Mouse (Mus musculus): ENCODE results near the gene Gfra1. TPM values are rescaled to one million over a fixed set of nuclear protein-coding genes. Genes with fewer than 3 reads are reported as not detected.

The Gfra1 gene
- polyA plus RNA-seq, 1 experiment from 2014 or later = 6.3 TPM

GRCm38 (mm10) chr19:58406726-58407125 is 49.0 kb downstream of the Gfra1 start:
- Histone ChIP-seq H3K9me3 (peaks cover 6% of the 10 kb centered on the region; the same call in 1 of the 2 replicates), H3K36me3 (replicated peaks) (no peaks in the 10 kb centered on the region), H3K4me1 (no peaks in the 10 kb centered on the region), H3K4me3 (no peak overlapping the region), H3K27me3 (ENCODE audit: poor library complexity, severe bottlenecking) (no peaks in the 10 kb centered on the region), H3K27ac (no peak overlapping the region)
- DNase-seq (ENCODE audit: extremely low spot score, low spot score) = no peak

- Histone ChIP-seq H3K27me3 (ENCODE audit: poor library complexity, severe bottlenecking) (no peaks in the 10 kb centered on the region), H3K4me1 (peaks cover 15% of the 10 kb centered on the region), H3K4me3 (no peak overlapping the region), H3K9me3 (no peaks in the 10 kb centered on the region), H3K36me3 (replicated peaks) (no peaks in the 10 kb centered on the region), H3K27ac (no peak overlapping the region)
- WGBS = 92% methylated on average over 3 of the region's 3 CpGs
- DNase-seq (ENCODE audit: extremely low spot score, low spot score) = no peak
Measured at GRCm38 (mm10) chr19:58400224-58400623, 55.5 kb downstream of the Gfra1 start.

GRCm38 (mm10) chr19:58399166-58399565 is 56.5 kb downstream of the Gfra1 start:
- Histone ChIP-seq H3K9me3 (no peaks in the 10 kb centered on the region), H3K27ac (no peak overlapping the region), H3K27me3 (ENCODE audit: poor library complexity, severe bottlenecking) (no peaks in the 10 kb centered on the region), H3K36me3 (replicated peaks) (no peaks in the 10 kb centered on the region), H3K4me3 (no peak overlapping the region), H3K4me1 (peaks cover 15% of the 10 kb centered on the region)
- WGBS = 79% methylated on average over 6 of the region's 6 CpGs
- no peak for DNase-seq (ENCODE audit: extremely low spot score, low spot score)

GRCm38 (mm10) chr19:58396604-58396984 is 59.1 kb downstream of the Gfra1 start:
- no peaks in the 10 kb centered on the region for H3K36me3 ChIP-seq (replicated peaks)
- DNase-seq (ENCODE audit: extremely low spot score, low spot score) = no peak
- no peaks in the 10 kb centered on the region for H3K9me3 ChIP-seq
- H3K4me1 ChIP-seq = peaks cover 15% of the 10 kb centered on the region
- 82% methylated on average over 4 of the region's 4 CpGs for WGBS
- H3K27me3 ChIP-seq (ENCODE audit: poor library complexity, severe bottlenecking) = no peaks in the 10 kb centered on the region
- peak overlapping the region; percentile 84 for H3K27ac ChIP-seq
- no peak overlapping the region for H3K4me3 ChIP-seq

GRCm38 (mm10) chr19:58395785-58396603 is 59.7 kb downstream of the Gfra1 start:
- no peaks in the 10 kb centered on the region for H3K9me3 ChIP-seq
- no peak overlapping the region for H3K4me3 ChIP-seq
- peaks cover 15% of the 10 kb centered on the region for H3K4me1 ChIP-seq
- H3K27me3 ChIP-seq (ENCODE audit: poor library complexity, severe bottlenecking) = no peaks in the 10 kb centered on the region
- peak; percentile 43 for DNase-seq (ENCODE audit: extremely low spot score, low spot score)
- H3K36me3 ChIP-seq (replicated peaks) = no peaks in the 10 kb centered on the region
- peak overlapping the region; percentile 84 for H3K27ac ChIP-seq
- 54% methylated on average over 16 of the region's 16 CpGs for WGBS

GRCm38 (mm10) chr19:58393121-58393520 is 62.6 kb downstream of the Gfra1 start:
- Histone ChIP-seq H3K4me3 (no peak overlapping the region), H3K9me3 (no peaks in the 10 kb centered on the region), H3K27me3 (ENCODE audit: poor library complexity, severe bottlenecking) (no peaks in the 10 kb centered on the region), H3K36me3 (replicated peaks) (no peaks in the 10 kb centered on the region), H3K27ac (no peak overlapping the region), H3K4me1 (peaks cover 31% of the 10 kb centered on the region)
- no peak for DNase-seq (ENCODE audit: extremely low spot score, low spot score)
- 91% methylated on average over 7 of the region's 7 CpGs for WGBS

GRCm38 (mm10) chr19:58391796-58392195 is 63.9 kb downstream of the Gfra1 start:
- no peak for DNase-seq (ENCODE audit: extremely low spot score, low spot score)
- WGBS = 84% methylated on average over 5 of the region's 5 CpGs
- no peaks in the 10 kb centered on the region for H3K36me3 ChIP-seq (replicated peaks)
- no peak overlapping the region for H3K27ac ChIP-seq
- no peak overlapping the region for H3K4me3 ChIP-seq
- H3K4me1 ChIP-seq = peaks cover 30% of the 10 kb centered on the region
- no peaks in the 10 kb centered on the region for H3K9me3 ChIP-seq
- H3K27me3 ChIP-seq (ENCODE audit: poor library complexity, severe bottlenecking) = no peaks in the 10 kb centered on the region

GRCm38 (mm10) chr19:58389466-58389865 is 66.2 kb downstream of the Gfra1 start:
- no peak overlapping the region for H3K4me3 ChIP-seq
- H3K4me1 ChIP-seq = peaks cover 16% of the 10 kb centered on the region
- no peaks in the 10 kb centered on the region for H3K9me3 ChIP-seq
- no peak for DNase-seq (ENCODE audit: extremely low spot score, low spot score)
- WGBS = 93% methylated on average over 8 of the region's 8 CpGs
- no peaks in the 10 kb centered on the region for H3K27me3 ChIP-seq (ENCODE audit: poor library complexity, severe bottlenecking)
- no peaks in the 10 kb centered on the region for H3K36me3 ChIP-seq (replicated peaks)
- 0 out of 2 replicates have a peak overlapping the region, but pooled peaks have one; percentile 72 for H3K27ac ChIP-seq

GRCm38 (mm10) chr19:58388851-58389447 is 66.8 kb downstream of the Gfra1 start:
- H3K27me3 ChIP-seq (ENCODE audit: poor library complexity, severe bottlenecking) = no peaks in the 10 kb centered on the region
- H3K9me3 ChIP-seq = no peaks in the 10 kb centered on the region
- H3K4me1 ChIP-seq = peaks cover 16% of the 10 kb centered on the region
- DNase-seq (ENCODE audit: extremely low spot score, low spot score) = no peak
- H3K27ac ChIP-seq = peak overlapping the region; percentile 72
- H3K36me3 ChIP-seq (replicated peaks) = no peaks in the 10 kb centered on the region
- H3K4me3 ChIP-seq = no peak overlapping the region
- WGBS = 68% methylated on average over 18 of the region's 18 CpGs

- no peaks in the 10 kb centered on the region for H3K36me3 ChIP-seq (replicated peaks)
- WGBS = 68% methylated on average over 3 of the region's 3 CpGs
- no peaks in the 10 kb centered on the region for H3K9me3 ChIP-seq
- H3K4me3 ChIP-seq = no peak overlapping the region
- H3K4me1 ChIP-seq = peaks cover 12% of the 10 kb centered on the region
- no peak for DNase-seq (ENCODE audit: extremely low spot score, low spot score)
- H3K27me3 ChIP-seq (ENCODE audit: poor library complexity, severe bottlenecking) = no peaks in the 10 kb centered on the region
- no peak overlapping the region for H3K27ac ChIP-seq
Measured at GRCm38 (mm10) chr19:58383273-58383672, 72.4 kb downstream of the Gfra1 start.

GRCm38 (mm10) chr19:58382535-58382934 is 73.2 kb downstream of the Gfra1 start:
- H3K27ac ChIP-seq = no peak overlapping the region
- DNase-seq (ENCODE audit: extremely low spot score, low spot score) = no peak
- H3K4me3 ChIP-seq = no peak overlapping the region
- no peaks in the 10 kb centered on the region for H3K9me3 ChIP-seq
- no peaks in the 10 kb centered on the region for H3K36me3 ChIP-seq (replicated peaks)
- no peaks in the 10 kb centered on the region for H3K27me3 ChIP-seq (ENCODE audit: poor library complexity, severe bottlenecking)
- WGBS = 96% methylated on average over 7 of the region's 7 CpGs
- H3K4me1 ChIP-seq = peaks cover 10% of the 10 kb centered on the region

- no peak for DNase-seq (ENCODE audit: extremely low spot score, low spot score)
- WGBS = 91% methylated on average over 8 of the region's 8 CpGs
Measured at GRCm38 (mm10) chr19:58377969-58378368, 77.7 kb downstream of the Gfra1 start.

GRCm38 (mm10) chr19:58376675-58377102 is 79.0 kb downstream of the Gfra1 start:
- 79% methylated on average over 8 of the region's 8 CpGs for WGBS
- no peak for DNase-seq (ENCODE audit: extremely low spot score, low spot score)

More at GRCm38 (mm10) chr19:58377969-58378368, 77.7 kb downstream of the Gfra1 start:
- Histone ChIP-seq H3K4me3 (no peak overlapping the region), H3K36me3 (replicated peaks) (no peaks in the 10 kb centered on the region), H3K9me3 (no peaks in the 10 kb centered on the region), H3K27ac (no peak overlapping the region), H3K27me3 (ENCODE audit: poor library complexity, severe bottlenecking) (no peaks in the 10 kb centered on the region), H3K4me1 (peaks cover 18% of the 10 kb centered on the region)

More at GRCm38 (mm10) chr19:58376675-58377102, 79.0 kb downstream of the Gfra1 start:
- Histone ChIP-seq H3K27me3 (ENCODE audit: poor library complexity, severe bottlenecking) (0 out of 2 replicates have a peak, but pooled peaks cover 3% of the 10 kb centered on the region), H3K4me3 (no peak overlapping the region), H3K36me3 (replicated peaks) (no peaks in the 10 kb centered on the region), H3K27ac (no peak overlapping the region), H3K9me3 (no peaks in the 10 kb centered on the region), H3K4me1 (peaks cover 31% of the 10 kb centered on the region)
